Mouse (Mus musculus) layer of hippocampus, adult 2 months (tissue): ENCODE measurements around the gene Rpl11. TPM values are rescaled to one million over a fixed set of nuclear protein-coding genes. Genes with fewer than 3 reads are reported as not detected.
"Not testable (repeated sequence)": the region's sequence is repeated elsewhere in the genome, so short reads cannot be mapped to it uniquely, and the experiment has no call there.

ENCODE experiments used
- DNase-seq, 2 experiments: peaks; one replicate each; pipeline ENCODE4 v3.0.0; 2022; ENCODE audit warnings: low spot score in 2 of 2
- H3K27ac ChIP-seq: fragments of 200-600 bp; 2 replicates; pipeline ENCODE4 v1.8.1; 2022
- H3K4me3 ChIP-seq: fragments of 200-600 bp; 2 replicates; pipeline ENCODE4 v1.8.1; 2022; ENCODE audit warnings: mild to moderate bottlenecking
- CTCF ChIP-seq: fragments of 200-600 bp; conservative IDR thresholded peaks from 2 replicates; pipeline ENCODE4 v1.8.1; 2022; ENCODE audit warnings: antibody characterized with exemption, mild to moderate bottlenecking, moderate library complexity
- total RNA-seq, 2 experiments: library from RNA; stranded (reverse); gene quantifications; 2 replicates each; pipeline ENCODE4 v1.2.3; 2021

Rpl11 gene
- total RNA-seq, 2 experiments from 2014 or later, result 291 to 317 TPM

GRCm38 (mm10) chr4:136088364-136088763 lies 35.1 kb upstream of the Rpl11 start:
- no peak for TF ChIP-seq CTCF
- no peak overlapping the region for H3K27ac ChIP-seq
- H3K4me3 ChIP-seq, result no peak overlapping the region
- no peak for DNase-seq

GRCm38 (mm10) chr4:136087261-136087660 lies 34.0 kb upstream of the Rpl11 start:
- TF ChIP-seq CTCF, result no peak

GRCm38 (mm10) chr4:136084840-136085239 lies 31.6 kb upstream of the Rpl11 start:
- TF ChIP-seq CTCF, result no peak
- Histone ChIP-seq H3K4me3 (no peak overlapping the region), H3K27ac (no peak overlapping the region)
- DNase-seq, result no peak

More at GRCm38 (mm10) chr4:136087261-136087660, 34.0 kb upstream of the Rpl11 start:
- Histone ChIP-seq H3K4me3 (no peak overlapping the region), H3K27ac (no peak overlapping the region)
- no peak for DNase-seq

- no peak overlapping the region for H3K4me3 ChIP-seq
- no peak for DNase-seq
- TF ChIP-seq CTCF, result no peak
- H3K27ac ChIP-seq, result no peak overlapping the region
Observed at GRCm38 (mm10) chr4:136083269-136084105, 30.3 kb upstream of the Rpl11 start.

DNA sequence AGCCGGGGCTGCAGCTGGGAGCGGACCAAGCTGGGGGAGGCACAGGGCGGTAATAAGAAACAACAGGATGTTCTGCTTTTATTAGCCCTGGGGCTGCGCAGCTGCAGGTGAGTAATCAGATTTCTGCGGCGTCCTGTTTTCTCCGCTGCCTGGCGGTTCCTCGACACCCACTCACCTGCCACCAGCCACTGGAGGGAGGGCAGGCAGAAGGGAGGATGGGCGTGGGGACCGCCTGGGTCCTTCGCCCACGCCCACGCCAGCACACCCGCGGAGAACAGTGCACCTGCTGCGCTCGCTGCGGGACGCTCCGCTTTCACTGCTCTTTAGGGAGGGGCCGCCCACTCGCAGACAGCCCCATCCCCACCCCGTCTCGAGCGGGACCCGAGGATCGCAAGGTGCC lies 28.5 kb upstream of the Rpl11 start:
- Histone ChIP-seq H3K27ac (no peak overlapping the region), H3K4me3 (peak overlapping the region; percentile 29)
- TF ChIP-seq CTCF, result no peak
- DNase-seq, result no peak

DNA sequence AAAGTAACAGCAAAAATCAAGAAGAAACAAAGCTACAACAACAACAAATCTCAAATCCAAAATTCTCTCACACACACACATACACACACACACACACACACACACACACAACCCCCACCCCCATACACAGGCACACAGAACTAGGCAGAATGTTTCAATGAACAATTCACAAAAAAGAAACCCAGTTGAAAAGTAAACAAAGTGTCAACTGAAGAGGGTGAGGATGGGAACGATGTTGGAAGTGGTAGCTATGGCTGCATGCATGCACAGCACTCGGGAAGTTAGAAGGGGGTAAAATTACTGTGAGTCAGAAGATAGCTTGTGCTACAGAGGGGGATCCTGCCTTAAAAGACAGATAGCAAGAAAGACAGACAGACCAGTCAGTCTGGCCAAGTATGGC lies 25.4 kb upstream of the Rpl11 start:
- no peak overlapping the region for H3K27ac ChIP-seq
- TF ChIP-seq CTCF, result no peak
- DNase-seq, result no peak

DNA sequence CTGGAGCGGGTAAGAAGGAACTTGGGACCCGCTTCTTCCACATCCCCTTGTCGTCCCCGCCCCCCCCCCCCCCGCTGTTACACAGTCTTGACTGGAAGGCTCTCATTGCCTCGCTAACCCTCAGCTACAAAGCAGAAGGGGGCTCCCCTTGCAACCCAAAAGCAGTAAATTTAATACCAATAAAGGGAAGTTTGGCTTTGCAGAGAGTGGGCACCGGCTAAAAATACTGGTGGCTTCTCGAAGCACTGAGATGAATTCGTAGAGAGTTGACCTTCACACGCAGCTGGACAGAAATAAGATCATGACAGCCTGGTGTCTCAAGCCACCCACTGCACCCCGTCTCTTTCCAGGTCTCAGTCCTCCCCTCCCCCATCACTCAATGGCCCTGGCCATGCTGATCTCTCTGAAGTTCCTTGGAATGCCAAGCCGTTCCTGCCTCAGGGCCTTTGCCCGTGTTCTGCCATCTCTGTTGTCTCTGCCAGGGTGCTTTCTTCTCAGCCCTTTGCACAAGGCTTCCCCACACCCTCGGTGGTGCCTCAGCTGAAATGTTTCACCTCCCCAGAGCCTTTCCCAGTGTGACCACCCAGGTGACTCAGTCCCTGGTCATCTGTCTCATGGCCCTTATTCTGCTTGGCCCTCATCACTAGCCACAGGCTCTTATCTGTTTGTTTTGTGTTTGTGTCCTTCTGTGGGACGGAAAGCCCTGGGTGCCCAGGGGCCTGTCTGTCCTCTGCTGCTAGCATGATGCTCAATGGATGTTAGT lies 23.7 kb upstream of the Rpl11 start:
- no peak for TF ChIP-seq CTCF
- no peak overlapping the region for H3K27ac ChIP-seq
- no peak overlapping the region for H3K4me3 ChIP-seq
- no peak for DNase-seq

More for the DNA sequence above, 25.4 kb upstream of the Rpl11 start:
- no peak overlapping the region for H3K4me3 ChIP-seq

DNA sequence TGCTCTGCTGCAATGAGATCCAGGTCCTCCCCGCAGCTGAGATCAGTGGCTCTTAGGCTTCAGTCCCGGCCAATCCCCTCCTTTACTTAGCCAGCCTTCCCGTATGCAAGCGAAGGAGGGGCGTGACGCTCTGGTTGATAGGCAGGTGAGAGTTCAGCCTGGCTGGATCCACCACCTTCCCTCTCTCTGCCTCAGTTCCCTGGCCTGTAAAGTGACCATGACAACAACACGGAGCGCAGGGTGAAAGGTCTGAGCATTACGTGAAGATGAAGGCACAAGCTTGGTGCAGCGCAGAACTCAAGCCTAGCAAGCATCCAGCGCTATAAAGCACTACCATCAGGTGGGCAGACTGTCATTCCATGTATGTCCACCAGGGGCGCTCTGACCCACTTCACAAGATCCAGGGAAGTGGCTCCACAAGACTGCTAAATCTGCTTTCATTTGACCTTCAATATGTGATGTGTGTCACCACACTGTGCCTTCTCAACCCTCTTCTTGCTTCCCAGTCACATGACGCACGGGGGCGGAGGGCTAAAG lies 18.0 kb upstream of the Rpl11 start:
- no peak overlapping the region for H3K4me3 ChIP-seq
- peak; percentile 44 to 76 for DNase-seq
- H3K27ac ChIP-seq, result 0 out of 2 replicates have a peak overlapping the region, but pooled peaks have one; percentile 28
- TF ChIP-seq CTCF, result peak; percentile 99; the same call in 1 of the 2 replicates

DNA sequence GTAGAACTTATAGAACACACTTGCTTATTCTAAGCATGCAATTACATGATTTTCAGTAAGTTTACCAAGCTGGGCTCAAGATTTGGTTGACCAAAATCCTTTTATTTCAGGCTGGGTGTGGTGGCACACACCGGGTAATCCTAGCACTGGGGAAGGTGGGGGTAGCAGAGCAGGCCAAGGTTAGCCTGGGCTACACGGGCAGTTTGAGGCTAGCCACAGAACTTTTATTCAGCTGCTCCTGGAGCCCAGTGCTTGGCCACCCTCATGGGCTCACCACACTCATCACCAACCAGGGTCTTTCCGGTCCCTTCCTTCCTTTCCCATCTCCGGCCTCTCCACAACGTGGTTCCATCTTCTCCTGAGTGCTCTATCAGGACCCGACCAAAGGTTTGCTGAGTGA lies 17.4 kb upstream of the Rpl11 start:
- H3K27ac ChIP-seq, result no peak overlapping the region
- no peak overlapping the region for H3K4me3 ChIP-seq
- no peak for TF ChIP-seq CTCF
- DNase-seq, result no peak

- Histone ChIP-seq H3K4me3 (no peak overlapping the region), H3K27ac (no peak overlapping the region; the same call in 1 of the 2 replicates)
- peak; percentile 61 to 81 for DNase-seq
- TF ChIP-seq CTCF, result peak; percentile 95
Observed at GRCm38 (mm10) chr4:136069954-136070353, 16.7 kb upstream of the Rpl11 start.

GRCm38 (mm10) chr4:136069313-136069712 lies 16.1 kb upstream of the Rpl11 start:
- DNase-seq, result no peak
- TF ChIP-seq CTCF, result no peak
- no peak overlapping the region for H3K4me3 ChIP-seq
- no peak overlapping the region for H3K27ac ChIP-seq

DNA sequence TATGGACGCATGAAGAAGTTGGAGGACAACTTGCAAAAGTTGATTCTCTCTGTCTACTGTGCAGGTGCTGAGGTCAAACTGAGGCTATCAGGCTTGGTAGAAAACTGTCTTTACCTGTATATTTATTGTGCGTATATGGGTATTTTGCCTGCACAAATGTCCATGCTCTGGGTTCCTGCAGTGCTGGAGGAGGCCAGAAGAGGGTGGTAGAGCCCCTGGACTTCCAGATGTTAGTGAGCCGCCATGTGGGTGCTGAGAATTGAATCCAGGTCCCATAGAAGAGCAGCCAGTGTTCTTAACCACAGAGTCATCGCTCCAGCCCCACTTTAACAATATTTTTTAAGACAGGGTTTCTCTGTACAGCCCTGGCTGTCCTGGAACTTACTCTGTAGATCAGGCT lies 9.9 kb upstream of the Rpl11 start:
- Histone ChIP-seq H3K27ac (no peak overlapping the region), H3K4me3 (no peak overlapping the region)
- TF ChIP-seq CTCF, result no peak
- no peak for DNase-seq

DNA sequence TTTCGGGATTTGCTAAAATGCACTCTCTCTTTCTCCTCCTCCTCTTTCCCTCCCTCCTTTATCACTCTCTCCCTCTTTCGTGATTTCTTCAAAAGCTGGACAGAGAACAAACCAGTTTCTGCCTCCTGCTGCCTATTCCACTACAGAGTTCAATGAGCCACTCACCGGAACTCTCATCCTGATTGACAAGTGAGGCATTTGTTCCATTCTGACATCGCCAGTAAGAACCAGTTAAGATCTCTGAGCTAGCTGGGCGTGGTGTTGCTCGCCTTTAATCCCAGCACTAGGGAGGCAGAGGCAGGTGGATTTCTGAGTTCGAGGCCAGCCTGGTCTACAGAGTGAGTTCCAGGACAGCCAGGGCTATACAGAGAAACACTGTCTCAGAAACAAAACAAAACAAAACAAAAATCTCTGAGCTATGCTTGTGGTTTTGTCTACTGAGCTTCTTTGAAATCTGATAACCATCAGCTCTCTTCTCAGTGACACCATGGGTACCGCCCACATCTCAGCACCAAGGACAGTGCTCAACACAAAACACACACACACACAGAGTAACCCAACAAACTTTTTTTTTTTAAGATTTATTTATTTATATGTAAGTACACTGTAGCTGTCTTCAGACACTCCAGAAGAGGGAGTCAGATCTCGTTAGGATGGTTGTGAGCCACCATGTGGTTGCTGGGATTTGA lies 6.7 kb upstream of the Rpl11 start:
- not testable (repeated sequence) for H3K4me3 ChIP-seq, H3K27ac ChIP-seq, DNase-seq
